Mouse (Mus musculus) ES-Bruce4 (cell line): ENCODE measurements at regions not wholly inside any gene's neighbourhood (a gene's known extent, or its start where the extent isn't known, plus 50 kb on each side); places are given as distances from the start of the nearest gene placed in this dataset.

Experiments
- CTCF ChIP-seq: IDR thresholded peaks from one replicate; pipeline ENCODE4 v1.8.1; 2011; ENCODE audit warnings: low read depth, low read length
- POLR2A ChIP-seq: IDR thresholded peaks from one replicate; pipeline ENCODE4 v1.8.1; 2011; ENCODE audit warnings: low read length; ENCODE audit not compliant: insufficient read depth

GRCm38 (mm10) chr10:96410028-96410427 lies 206.8 kb upstream of the Btg1 start:
- TF ChIP-seq CTCF = no peak
- no peak for TF ChIP-seq POLR2A
